Mouse (Mus musculus) liver, embryonic 14.5 days (tissue): Measurements from ENCODE around the gene Klhl36.

Source experiments
- CTCF ChIP-seq: IDR thresholded peaks from 2 replicates; pipeline ENCODE4 v1.5.1; 2016; ENCODE audit warnings: antibody characterized with exemption, low read depth, control low read depth
- EP300 ChIP-seq: IDR thresholded peaks from 2 replicates; pipeline ENCODE4 v1.6.1; 2016; ENCODE audit warnings: antibody characterized with exemption, low read depth

DNA sequence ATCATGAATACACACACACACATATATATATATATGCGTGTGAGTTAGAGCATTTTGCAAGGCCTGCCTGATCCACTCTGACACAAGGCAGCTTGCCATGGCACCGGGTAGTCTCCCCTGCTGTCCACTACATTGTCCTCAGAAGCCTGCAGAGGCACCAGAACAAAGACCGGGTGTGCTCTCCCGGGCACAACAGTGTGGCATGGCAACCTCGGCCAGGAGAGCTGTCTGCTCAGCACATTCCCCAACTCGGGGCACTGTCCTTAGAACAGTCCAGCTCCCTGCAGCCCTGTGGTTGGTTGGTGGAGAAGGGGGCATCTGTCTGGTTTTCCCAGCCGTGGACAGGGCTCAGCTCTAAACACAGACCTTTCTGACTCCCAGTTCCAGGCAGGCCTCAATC, 42.8 kb upstream of the Klhl36 start:
- TF ChIP-seq EP300 (no peak), CTCF (no peak)
